Mouse (Mus musculus) G1E (cell line): ENCODE results near the gene Scn2a. TPM values are rescaled to one million over a fixed set of nuclear protein-coding genes. Genes with fewer than 3 reads are reported as not detected.

Source experiments
- ATAC-seq: 2 replicates; pipeline ENCODE4 v1.8.0; 2016; ENCODE audit warnings: mild to moderate bottlenecking; ENCODE audit not compliant: insufficient number of reproducible peaks, poor library complexity, low FRiP score, severe bottlenecking; ENCODE audit errors: extremely low read depth
- DNase-seq: peaks from one replicate; pipeline ENCODE4 v3.0.0; 2012; ENCODE audit warnings: low spot score
- H3K27me3 ChIP-seq: 2 replicates; pipeline ENCODE4 v1.6.1; 2012; ENCODE audit warnings: mild to moderate bottlenecking, low read length, inconsistent platforms; ENCODE audit not compliant: insufficient read depth
- H3K36me3 ChIP-seq: replicated peaks from 2 replicates; pipeline ENCODE3; 2012; ENCODE audit warnings: mild to moderate bottlenecking, inconsistent platforms
- H3K4me1 ChIP-seq: 2 replicates; pipeline ENCODE4 v1.6.1; 2012; ENCODE audit warnings: low read depth, low read length, inconsistent platforms, mixed read lengths; ENCODE audit not compliant: insufficient read depth
- H3K4me3 ChIP-seq: 2 replicates; pipeline ENCODE4 v1.5.1; 2012; ENCODE audit warnings: low read depth, mild to moderate bottlenecking, inconsistent platforms, low read length, moderate library complexity, mixed read lengths
- H3K9me3 ChIP-seq: replicated peaks from 2 replicates; pipeline ENCODE4 v1.6.1; 2012; ENCODE audit warnings: inconsistent platforms
- CTCF ChIP-seq: IDR thresholded peaks from 2 replicates; pipeline ENCODE4 v1.5.1; 2012; ENCODE audit warnings: low read depth, low read length, inconsistent platforms, mixed read lengths
- GATA1 ChIP-seq: IDR thresholded peaks from 2 replicates; pipeline ENCODE4 v1.6.1; 2012; ENCODE audit warnings: borderline replicate concordance, low read length, inconsistent platforms, mixed read lengths
- GATA2 ChIP-seq: IDR thresholded peaks from 2 replicates; pipeline ENCODE4 v1.6.1; 2012; ENCODE audit warnings: low read depth, low read length, inconsistent platforms, borderline replicate concordance
- POLR2AphosphoS5 ChIP-seq: IDR thresholded peaks from 2 replicates; pipeline ENCODE4 v1.6.1; 2012; ENCODE audit warnings: low read depth, low read length, inconsistent platforms; ENCODE audit not compliant: insufficient replicate concordance
- TAL1 ChIP-seq: conservative IDR thresholded peaks from 2 replicates; pipeline ENCODE4 v1.6.1; 2012; ENCODE audit warnings: low read depth, low read length, inconsistent platforms, mixed read lengths
- polyA plus RNA-seq: library from polyadenylated mRNA; stranded (reverse); fragments of >175 nt; gene quantifications from 2 replicates; pipeline ENCODE4 v1.2.3, GENCODE M21; 2012
- total RNA-seq, 2 experiments: library from RNA; stranded (forward) in 1 of 2; stranded (reverse) in 1 of 2; fragments of 200-1000 nt in 1 of 2; fragments of >200 nt in 1 of 2; fragmentation: Nextera tagmentation in 1 of 2; gene quantifications; 2 replicates each; pipeline ENCODE4 v1.2.3; 2014 to 2017

Scn2a gene
- total and polyA plus RNA-seq, 3 experiments, result 0.16 TPM; not detected in 2

- ATAC-seq, result no peak
- DNase-seq, result no peak
- TF ChIP-seq POLR2AphosphoS5, result no peak
- no peak for TF ChIP-seq GATA2
- no peak for TF ChIP-seq GATA1
- TF ChIP-seq TAL1, result no peak
- no peak for TF ChIP-seq CTCF
These were observed 73.9 kb downstream of the Scn2a start for GRCm38 (mm10) chr2:65694485-65694884.

GRCm38 (mm10) chr2:65695061-65695460 lies 74.5 kb downstream of the Scn2a start:
- Histone ChIP-seq H3K9me3 (peaks cover 8% of the 10 kb centered on the region), H3K36me3 (no peaks in the 10 kb centered on the region), H3K4me1 (no peaks in the 10 kb centered on the region), H3K27me3 (no peaks in the 10 kb centered on the region), H3K4me3 (no peak overlapping the region)
- DNase-seq (no peak), ATAC-seq (no peak)
- TF ChIP-seq TAL1 (no peak), GATA1 (no peak), GATA2 (no peak), POLR2AphosphoS5 (no peak), CTCF (no peak)

More at GRCm38 (mm10) chr2:65694485-65694884, 73.9 kb downstream of the Scn2a start:
- peaks cover 8% of the 10 kb centered on the region for H3K9me3 ChIP-seq
- no peak overlapping the region for H3K4me3 ChIP-seq
- no peaks in the 10 kb centered on the region for H3K4me1 ChIP-seq
- no peaks in the 10 kb centered on the region for H3K36me3 ChIP-seq
- no peaks in the 10 kb centered on the region for H3K27me3 ChIP-seq

GRCm38 (mm10) chr2:65700246-65700645 lies 79.7 kb downstream of the Scn2a start:
- H3K4me3 ChIP-seq, result no peak overlapping the region
- no peaks in the 10 kb centered on the region for H3K4me1 ChIP-seq
- no peak for TF ChIP-seq GATA2
- TF ChIP-seq GATA1, result no peak
- TF ChIP-seq CTCF, result no peak
- TF ChIP-seq POLR2AphosphoS5, result no peak
- no peak for TF ChIP-seq TAL1
- DNase-seq (no peak), ATAC-seq (no peak)
- peaks cover 12% of the 10 kb centered on the region for H3K9me3 ChIP-seq
- no peaks in the 10 kb centered on the region for H3K36me3 ChIP-seq
- no peaks in the 10 kb centered on the region for H3K27me3 ChIP-seq

GRCm38 (mm10) chr2:65701175-65701574 lies 80.6 kb downstream of the Scn2a start:
- peaks cover 10% of the 10 kb centered on the region for H3K9me3 ChIP-seq
- no peak for TF ChIP-seq CTCF
- TF ChIP-seq GATA2, result no peak
- no peak for TF ChIP-seq POLR2AphosphoS5
- no peak for TF ChIP-seq TAL1
- no peak for TF ChIP-seq GATA1
- H3K4me1 ChIP-seq, result no peaks in the 10 kb centered on the region
- ATAC-seq, result no peak
- H3K36me3 ChIP-seq, result no peaks in the 10 kb centered on the region
- no peaks in the 10 kb centered on the region for H3K27me3 ChIP-seq
- H3K4me3 ChIP-seq, result no peak overlapping the region
- no peak for DNase-seq

GRCm38 (mm10) chr2:65722219-65722800 lies 101.7 kb downstream of the Scn2a start:
- ATAC-seq, result no peak
- H3K4me3 ChIP-seq, result no peak overlapping the region
- H3K9me3 ChIP-seq, result peaks cover 5% of the 10 kb centered on the region; the same call in 1 of the 2 replicates
- H3K36me3 ChIP-seq, result no peaks in the 10 kb centered on the region
- TF ChIP-seq CTCF, result no peak
- no peak for TF ChIP-seq GATA2
- no peak for TF ChIP-seq POLR2AphosphoS5
- TF ChIP-seq TAL1, result no peak
- no peak for TF ChIP-seq GATA1
- no peaks in the 10 kb centered on the region for H3K27me3 ChIP-seq
- no peak for DNase-seq
- H3K4me1 ChIP-seq, result no peaks in the 10 kb centered on the region

- DNase-seq, result no peak
- no peaks in the 10 kb centered on the region for H3K27me3 ChIP-seq
- 0 out of 2 replicates have a peak, but pooled peaks cover 4% of the 10 kb centered on the region for H3K9me3 ChIP-seq
- TF ChIP-seq CTCF (no peak), POLR2AphosphoS5 (no peak), GATA2 (no peak), TAL1 (no peak), GATA1 (no peak)
- H3K36me3 ChIP-seq, result no peaks in the 10 kb centered on the region
- H3K4me1 ChIP-seq, result no peaks in the 10 kb centered on the region
- no peak overlapping the region for H3K4me3 ChIP-seq
- ATAC-seq, result no peak
These were observed 124.8 kb downstream of the Scn2a start for GRCm38 (mm10) chr2:65745400-65745799.
